Mouse (Mus musculus): ENCODE measurements around the gene Mmd. TPM values are rescaled to one million over a fixed set of nuclear protein-coding genes. Genes with fewer than 3 reads are reported as not detected.

The Mmd gene
- total and polyA plus RNA-seq, 3 experiments = 25.9 to 35.7 (median 30.9) TPM

GRCm38 (mm10) chr11:90283601-90284000 is 34.3 kb downstream of the Mmd start:
- Histone ChIP-seq H3K27ac (no peak overlapping the region), H3K4me3 (no peak overlapping the region), H3K36me3 (ENCODE audit: control insufficient read depth, insufficient read depth, low read length) (no peaks in the 10 kb centered on the region), H3K4me1 (ENCODE audit: control insufficient read depth, insufficient read depth, low read length) (no peaks in the 10 kb centered on the region), H3K27me3 (ENCODE audit: control insufficient read depth, insufficient read depth, low read length) (no peaks in the 10 kb centered on the region), H3K79me2 (replicated peaks; ENCODE audit: control insufficient read depth, insufficient read depth, low read length) (no peaks in the 10 kb centered on the region), H3K9ac (ENCODE audit: low read depth, low read length) (no peak overlapping the region)
- intact Hi-C loops (cut with DNase I) = no loop called here
- no peak for TF ChIP-seq CTCF (IDR thresholded peaks at IDR 0.05)
- TF ChIP-seq EP300 (IDR thresholded peaks at IDR 0.05; ENCODE audit: insufficient read depth, low read depth, low read length) = no peak
- TF ChIP-seq POLR2A (IDR thresholded peaks at IDR 0.05; ENCODE audit: insufficient read depth, low read depth, low read length) = no peak
- WGBS = 70% methylated on average over 6 of the region's 6 CpGs
- no peak for DNase-seq

- H3K27ac ChIP-seq = no peak overlapping the region
- TF ChIP-seq POLR2A (IDR thresholded peaks at IDR 0.05; ENCODE audit: insufficient read depth, low read depth, low read length) (no peak), CTCF (IDR thresholded peaks at IDR 0.05) (no peak), EP300 (IDR thresholded peaks at IDR 0.05; ENCODE audit: insufficient read depth, low read depth, low read length) (no peak)
- no peak for DNase-seq
- H3K36me3 ChIP-seq (ENCODE audit: control insufficient read depth, insufficient read depth, low read length) = no peaks in the 10 kb centered on the region
- WGBS = 53% methylated on average over 2 of the region's 2 CpGs
- intact Hi-C loops (cut with DNase I) = no loop called here
- H3K9ac ChIP-seq (ENCODE audit: low read depth, low read length) = no peak overlapping the region
- no peak overlapping the region for H3K4me3 ChIP-seq
- H3K27me3 ChIP-seq (ENCODE audit: control insufficient read depth, insufficient read depth, low read length) = no peaks in the 10 kb centered on the region
- no peaks in the 10 kb centered on the region for H3K4me1 ChIP-seq (ENCODE audit: control insufficient read depth, insufficient read depth, low read length)
- no peaks in the 10 kb centered on the region for H3K79me2 ChIP-seq (replicated peaks; ENCODE audit: control insufficient read depth, insufficient read depth, low read length)
These were observed 34.8 kb downstream of the Mmd start for GRCm38 (mm10) chr11:90284079-90284478.

- H3K4me1 ChIP-seq (ENCODE audit: control insufficient read depth, insufficient read depth, low read length) = no peaks in the 10 kb centered on the region
- DNase-seq = no peak
- H3K4me3 ChIP-seq = no peak overlapping the region
- TF ChIP-seq CTCF (IDR thresholded peaks at IDR 0.05) (no peak), EP300 (IDR thresholded peaks at IDR 0.05; ENCODE audit: insufficient read depth, low read depth, low read length) (no peak), POLR2A (IDR thresholded peaks at IDR 0.05; ENCODE audit: insufficient read depth, low read depth, low read length) (no peak)
- no peaks in the 10 kb centered on the region for H3K36me3 ChIP-seq (ENCODE audit: control insufficient read depth, insufficient read depth, low read length)
- no peaks in the 10 kb centered on the region for H3K79me2 ChIP-seq (replicated peaks; ENCODE audit: control insufficient read depth, insufficient read depth, low read length)
- H3K27ac ChIP-seq = no peak overlapping the region
- 69% methylated on average over 4 of the region's 4 CpGs for WGBS
- no peak overlapping the region for H3K9ac ChIP-seq (ENCODE audit: low read depth, low read length)
- no peaks in the 10 kb centered on the region for H3K27me3 ChIP-seq (ENCODE audit: control insufficient read depth, insufficient read depth, low read length)
- intact Hi-C loops (cut with DNase I) = no loop called here
These were observed 35.4 kb downstream of the Mmd start for GRCm38 (mm10) chr11:90284623-90285022.

- no peaks in the 10 kb centered on the region for H3K79me2 ChIP-seq (replicated peaks; ENCODE audit: control insufficient read depth, insufficient read depth, low read length)
- no peak overlapping the region for H3K4me3 ChIP-seq
- 72% methylated on average over 6 of the region's 6 CpGs for WGBS
- H3K4me1 ChIP-seq (ENCODE audit: control insufficient read depth, insufficient read depth, low read length) = no peaks in the 10 kb centered on the region
- H3K9ac ChIP-seq (ENCODE audit: low read depth, low read length) = no peak overlapping the region
- H3K36me3 ChIP-seq (ENCODE audit: control insufficient read depth, insufficient read depth, low read length) = no peaks in the 10 kb centered on the region
- intact Hi-C loops (cut with DNase I) = no loop called here
- DNase-seq = no peak
- H3K27ac ChIP-seq = no peak overlapping the region
- no peaks in the 10 kb centered on the region for H3K27me3 ChIP-seq (ENCODE audit: control insufficient read depth, insufficient read depth, low read length)
- TF ChIP-seq POLR2A (IDR thresholded peaks at IDR 0.05; ENCODE audit: insufficient read depth, low read depth, low read length) = no peak
- TF ChIP-seq EP300 (IDR thresholded peaks at IDR 0.05; ENCODE audit: insufficient read depth, low read depth, low read length) = no peak
- TF ChIP-seq CTCF (IDR thresholded peaks at IDR 0.05) = no peak
These were observed 37.4 kb downstream of the Mmd start for GRCm38 (mm10) chr11:90286550-90287154.

GRCm38 (mm10) chr11:90291156-90291555 is 41.9 kb downstream of the Mmd start:
- no peak for DNase-seq
- WGBS = 42% methylated on average over 4 of the region's 4 CpGs
- H3K79me2 ChIP-seq (replicated peaks; ENCODE audit: control insufficient read depth, insufficient read depth, low read length) = no peaks in the 10 kb centered on the region; the same call in 1 of the 2 replicates
- H3K4me1 ChIP-seq (ENCODE audit: control insufficient read depth, insufficient read depth, low read length) = no peaks in the 10 kb centered on the region
- H3K27me3 ChIP-seq (ENCODE audit: control insufficient read depth, insufficient read depth, low read length) = no peaks in the 10 kb centered on the region
- H3K4me3 ChIP-seq = no peak overlapping the region
- no peaks in the 10 kb centered on the region for H3K36me3 ChIP-seq (ENCODE audit: control insufficient read depth, insufficient read depth, low read length)
- intact Hi-C loops (cut with DNase I) = no loop called here
- H3K9ac ChIP-seq (ENCODE audit: low read depth, low read length) = no peak overlapping the region
- no peak overlapping the region for H3K27ac ChIP-seq
- TF ChIP-seq POLR2A (IDR thresholded peaks at IDR 0.05; ENCODE audit: insufficient read depth, low read depth, low read length) (no peak), CTCF (IDR thresholded peaks at IDR 0.05) (no peak), EP300 (IDR thresholded peaks at IDR 0.05; ENCODE audit: insufficient read depth, low read depth, low read length) (no peak)

- no peak overlapping the region for H3K4me3 ChIP-seq
- no peaks in the 10 kb centered on the region for H3K36me3 ChIP-seq (ENCODE audit: control insufficient read depth, insufficient read depth, low read length)
- intact Hi-C loops (cut with DNase I) = no loop called here
- H3K79me2 ChIP-seq (replicated peaks; ENCODE audit: control insufficient read depth, insufficient read depth, low read length) = no peaks in the 10 kb centered on the region; the same call in 1 of the 2 replicates
- no peaks in the 10 kb centered on the region for H3K4me1 ChIP-seq (ENCODE audit: control insufficient read depth, insufficient read depth, low read length)
- H3K27me3 ChIP-seq (ENCODE audit: control insufficient read depth, insufficient read depth, low read length) = no peaks in the 10 kb centered on the region
- DNase-seq = no peak
- TF ChIP-seq EP300 (IDR thresholded peaks at IDR 0.05; ENCODE audit: insufficient read depth, low read depth, low read length) = no peak
- TF ChIP-seq POLR2A (IDR thresholded peaks at IDR 0.05; ENCODE audit: insufficient read depth, low read depth, low read length) = no peak
- no peak overlapping the region for H3K9ac ChIP-seq (ENCODE audit: low read depth, low read length)
- H3K27ac ChIP-seq = no peak overlapping the region
These were observed 43.5 kb downstream of the Mmd start for GRCm38 (mm10) chr11:90292766-90293165.

Measured in heart, adult 2 months (tissue).